10 mouse cellular contexts compared by ENCODE assay signal in genomic region chr4:138396711-138397110, GRCm38 (mm10). TPM values are rescaled to one million over a fixed set of nuclear protein-coding genes. Genes with fewer than 3 reads are reported as not detected.
A peak's percentile ranks its signal among the peaks of the same experiment; 100 is the strongest.
DNase-seq lines count a peak whose midpoint lies in the region; ATAC-seq and TF ChIP-seq lines count a peak whose summit lies in the region.
"Had no signal": no experiment of that assay in that cellular context is flagged by ENCODE, and none has a peak within 500 bp of the region (broad histone marks: within the 10 kb centered on the region; RNA-seq: fewer than 3 reads in every experiment).

No protein-coding gene starts in this region.

- H3K4me3 ChIP-seq in kidney, postnatal 0 days (replicated peaks; ENCODE audit: low read depth, low read length): peak overlapping the region; percentile 33
- peak overlapping the region; percentile 12; the same call in 1 of the 2 replicates for H3K4me3 ChIP-seq in embryonic facial prominence, embryonic 11.5 days (ENCODE audit: low read depth, low read length)
- H3K4me3 ChIP-seq in hindbrain, embryonic 14.5 days (replicated peaks; ENCODE audit: low read length): peak overlapping the region; percentile 50
- peak overlapping the region; percentile 64 for H3K4me3 ChIP-seq in midbrain, embryonic 16.5 days (ENCODE audit: low read depth, low read length)
- H3K4me3 ChIP-seq: megakaryocyte, embryonic 14.5 days had no signal

- H3K4me1 ChIP-seq in kidney, postnatal 0 days (replicated peaks; ENCODE audit: insufficient read depth, low read length): peaks cover 21% of the 10 kb centered on the region
- peaks cover 5% of the 10 kb centered on the region for H3K4me1 ChIP-seq in embryonic facial prominence, embryonic 11.5 days (ENCODE audit: control insufficient read depth, insufficient read depth, low read length)
- peaks cover 16% of the 10 kb centered on the region; the same call in 1 of the 2 replicates for H3K4me1 ChIP-seq in hindbrain, embryonic 14.5 days (replicated peaks; ENCODE audit: control insufficient read depth, insufficient read depth, low read length)
- H3K4me1 ChIP-seq in midbrain, embryonic 16.5 days (ENCODE audit: control insufficient read depth, insufficient read depth, low read length): peaks cover 10% of the 10 kb centered on the region; the same call in 1 of the 2 replicates

- peak overlapping the region; percentile 52 for H3K4me2 ChIP-seq in kidney, postnatal 0 days (ENCODE audit: low read length)
- H3K4me2 ChIP-seq in embryonic facial prominence, embryonic 11.5 days (ENCODE audit: low read depth, low read length): no peak overlapping the region
- H3K4me2 ChIP-seq in hindbrain, embryonic 14.5 days (replicated peaks): peak overlapping the region; percentile 87
- H3K4me2 ChIP-seq in midbrain, embryonic 16.5 days (ENCODE audit: low read length): peak overlapping the region; percentile 88

- no peak overlapping the region for H3K9ac ChIP-seq in kidney, postnatal 0 days (ENCODE audit: low read depth, low read length)
- H3K9ac ChIP-seq in embryonic facial prominence, embryonic 11.5 days (replicated peaks; ENCODE audit: low read length): no peak overlapping the region
- peak overlapping the region; percentile 65 for H3K9ac ChIP-seq in hindbrain, embryonic 14.5 days
- peak overlapping the region; percentile 74 for H3K9ac ChIP-seq in midbrain, embryonic 16.5 days (ENCODE audit: low read depth, low read length)

- intact Hi-C loops in gastrocnemius, postnatal 14 days (cut with DNase I; ENCODE audit: low total_unique reads): no loop called here

- H3K36me3 ChIP-seq in kidney, postnatal 0 days (ENCODE audit: insufficient read depth, low read length): no peaks in the 10 kb centered on the region
- no peaks in the 10 kb centered on the region for H3K36me3 ChIP-seq in embryonic facial prominence, embryonic 11.5 days (replicated peaks; ENCODE audit: control insufficient read depth, insufficient read depth, low read depth, low read length)
- no peaks in the 10 kb centered on the region for H3K36me3 ChIP-seq in hindbrain, embryonic 14.5 days (replicated peaks; ENCODE audit: control insufficient read depth, insufficient read depth)
- H3K36me3 ChIP-seq in midbrain, embryonic 16.5 days (ENCODE audit: control insufficient read depth, insufficient read depth, low read length): no peaks in the 10 kb centered on the region

- no peak for DNase-seq in kidney, postnatal 0 days (ENCODE audit: low spot score)
- DNase-seq in kidney, adult 11 months: no peak
- DNase-seq in embryonic facial prominence, embryonic 11.5 days (ENCODE audit: low spot score): no peak
- DNase-seq in hindbrain, embryonic 14.5 days (ENCODE audit: low spot score): no peak
- DNase-seq in thymus, postnatal 14 days: no peak
- no peak for DNase-seq in gastrocnemius, postnatal 14 days
- no peak for DNase-seq in kidney, postnatal 36 days

- no peak for ATAC-seq in kidney, postnatal 0 days (replicated peaks; ENCODE audit: low FRiP score, low read depth)
- no peak for ATAC-seq in embryonic facial prominence, embryonic 11.5 days (replicated peaks; ENCODE audit: insufficient number of reproducible peaks, low FRiP score, low TSS enrichment, low read depth)
- no peak for ATAC-seq in hindbrain, embryonic 14.5 days (ENCODE audit: low FRiP score)
- ATAC-seq in midbrain, embryonic 16.5 days: no peak; the same call in 1 of the 2 replicates
- ATAC-seq: inflammation-experienced regulatory T-cells, adult 6 months had no signal

- H3K27me3 ChIP-seq in kidney, postnatal 0 days (ENCODE audit: insufficient read depth, low read length): peaks cover 53% of the 10 kb centered on the region
- H3K27me3 ChIP-seq in embryonic facial prominence, embryonic 11.5 days (ENCODE audit: control insufficient read depth, insufficient read depth, low read length): peaks cover 53% of the 10 kb centered on the region
- peaks cover 85% of the 10 kb centered on the region for H3K27me3 ChIP-seq in hindbrain, embryonic 14.5 days (ENCODE audit: control insufficient read depth, insufficient read depth, low read length)
- peaks cover 48% of the 10 kb centered on the region for H3K27me3 ChIP-seq in midbrain, embryonic 16.5 days (ENCODE audit: control insufficient read depth, insufficient read depth, low read depth, low read length)

- H3K9me3 ChIP-seq in kidney, postnatal 0 days (replicated peaks; ENCODE audit: low read length): no peaks in the 10 kb centered on the region
- no peaks in the 10 kb centered on the region for H3K9me3 ChIP-seq in embryonic facial prominence, embryonic 11.5 days (replicated peaks; ENCODE audit: control insufficient read depth, low read length)
- H3K9me3 ChIP-seq in hindbrain, embryonic 14.5 days (ENCODE audit: control insufficient read depth, low read length): no peaks in the 10 kb centered on the region
- H3K9me3 ChIP-seq in midbrain, embryonic 16.5 days (replicated peaks; ENCODE audit: control insufficient read depth, low read length, poor library complexity, severe bottlenecking): no peaks in the 10 kb centered on the region

- 11% methylated on average over 8 of the region's 8 CpGs for WGBS in kidney, postnatal 0 days
- 4% methylated on average over 8 of the region's 8 CpGs for WGBS in embryonic facial prominence, embryonic 11.5 days
- WGBS in hindbrain, embryonic 14.5 days: 7% methylated on average over 8 of the region's 8 CpGs
- WGBS in midbrain, embryonic 16.5 days: 4% methylated on average over 8 of the region's 8 CpGs

- H3K27ac ChIP-seq in kidney, postnatal 0 days: no peak overlapping the region
- H3K27ac ChIP-seq in embryonic facial prominence, embryonic 11.5 days (replicated peaks; ENCODE audit: low read depth, low read length): no peak overlapping the region
- H3K27ac ChIP-seq in hindbrain, embryonic 14.5 days: no peak overlapping the region
- H3K27ac ChIP-seq in midbrain, embryonic 16.5 days (ENCODE audit: low read length): no peak overlapping the region

- TF ChIP-seq CTCF in kidney, postnatal 0 days (IDR thresholded peaks at IDR 0.05; ENCODE audit: low read depth): no peak

RNA-seq across cellular contexts. Expression of gene Fam43b, which starts 0.4 kb away (rescaled TPM):
- 0.12 and 0.15 TPM in 2 replicates for polyA plus RNA-seq in kidney, postnatal 0 days (2015; fragmentation: Nextera tagmentation; extraction: Ambion mirVana)
- polyA plus RNA-seq in embryonic facial prominence, embryonic 11.5 days (2014; fragmentation: Nextera tagmentation; extraction: Ambion mirVana): 0.39 TPM in 1 of 2 replicates, not detected in the other
- polyA plus RNA-seq in hindbrain, embryonic 14.5 days (2014; fragmentation: Nextera tagmentation; extraction: Ambion mirVana): 8.8 and 13.6 TPM in 2 replicates
- 11.5 and 15.9 TPM in 2 replicates for polyA plus RNA-seq in midbrain, embryonic 16.5 days (2015; fragmentation: Nextera tagmentation; extraction: Ambion mirVana)
- total RNA-seq in gastrocnemius, postnatal 14 days (2021): under 1 TPM in 1 of 2 experiments, not detected in 1; 0.08 TPM
- polyA plus RNA-seq: inflammation-experienced regulatory T-cells, adult 6 months had no signal

RNA-seq across cellular contexts. Expression of gene Cda, which starts 28.9 kb away (rescaled TPM):
- polyA plus RNA-seq in kidney, postnatal 0 days (2015; fragmentation: Nextera tagmentation; extraction: Ambion mirVana): 48.1 and 49.5 TPM in 2 replicates
- 3.5 and 5.7 TPM in 2 replicates for polyA plus RNA-seq in embryonic facial prominence, embryonic 11.5 days (2014; fragmentation: Nextera tagmentation; extraction: Ambion mirVana)
- polyA plus RNA-seq in hindbrain, embryonic 14.5 days (2014; fragmentation: Nextera tagmentation; extraction: Ambion mirVana): 5.2 and 6.4 TPM in 2 replicates
- polyA plus RNA-seq in midbrain, embryonic 16.5 days (2015; fragmentation: Nextera tagmentation; extraction: Ambion mirVana): 4.4 and 4.8 TPM in 2 replicates
- 1 to 10 TPM in 1 of 2 experiments, under 1 TPM in 1; 0.55 to 1.9 TPM for total RNA-seq in gastrocnemius, postnatal 14 days (2021)
- polyA plus RNA-seq: inflammation-experienced regulatory T-cells, adult 6 months had no signal

RNA-seq across cellular contexts. Expression of gene Mul1, which starts 37.8 kb away (rescaled TPM):
- polyA plus RNA-seq in kidney, postnatal 0 days (2015; fragmentation: Nextera tagmentation; extraction: Ambion mirVana): 23.6 and 25.3 TPM in 2 replicates
- polyA plus RNA-seq in embryonic facial prominence, embryonic 11.5 days (2014; fragmentation: Nextera tagmentation; extraction: Ambion mirVana): 15.4 and 18.0 TPM in 2 replicates
- polyA plus RNA-seq in hindbrain, embryonic 14.5 days (2014; fragmentation: Nextera tagmentation; extraction: Ambion mirVana): 18.5 and 23.1 TPM in 2 replicates
- polyA plus RNA-seq in midbrain, embryonic 16.5 days (2015; fragmentation: Nextera tagmentation; extraction: Ambion mirVana): 18.3 and 20.1 TPM in 2 replicates
- total RNA-seq in gastrocnemius, postnatal 14 days (2021): 10 to 100 TPM; 31.1 to 34.2 TPM

RNA-seq across cellular contexts. Expression of gene Camk2n1, which starts 57.4 kb away (rescaled TPM):
- 13.8 and 14.5 TPM in 2 replicates for polyA plus RNA-seq in kidney, postnatal 0 days (2015; fragmentation: Nextera tagmentation; extraction: Ambion mirVana)
- 2.4 and 2.7 TPM in 2 replicates for polyA plus RNA-seq in embryonic facial prominence, embryonic 11.5 days (2014; fragmentation: Nextera tagmentation; extraction: Ambion mirVana)
- 17.1 and 17.2 TPM in 2 replicates for polyA plus RNA-seq in hindbrain, embryonic 14.5 days (2014; fragmentation: Nextera tagmentation; extraction: Ambion mirVana)
- 18.2 and 18.7 TPM in 2 replicates for polyA plus RNA-seq in midbrain, embryonic 16.5 days (2015; fragmentation: Nextera tagmentation; extraction: Ambion mirVana)
- total RNA-seq in gastrocnemius, postnatal 14 days (2021): 1 to 10 TPM; 4.4 to 4.6 TPM

Comparison
In these comparisons a context has a peak if more than half of its experiments do, and no peak if none do; other contexts are left out.
1. H3K4me3 ChIP-seq: peak in every context shown above with its lines; median percentile 64 in midbrain, embryonic 16.5 days; 50 in hindbrain, embryonic 14.5 days; 33 in kidney, postnatal 0 days; 12 in embryonic facial prominence, embryonic 11.5 days.
2. H3K9ac ChIP-seq: peak in hindbrain, embryonic 14.5 days (single experiment) and midbrain, embryonic 16.5 days (single experiment); none in kidney, postnatal 0 days (single experiment) and embryonic facial prominence, embryonic 11.5 days (single experiment).